Comparison of ENCODE assay signal across 20 mouse cellular contexts in genomic region chr11:74499058-74499457, GRCm38 (mm10).
DNase-seq lines count a peak whose midpoint lies in the region; ATAC-seq and TF ChIP-seq lines count a peak whose summit lies in the region.
"Had no signal": no experiment of that assay in that cellular context is flagged by ENCODE, and none has a peak within 500 bp of the region (broad histone marks: within the 10 kb centered on the region; RNA-seq: fewer than 3 reads in every experiment).

No protein-coding gene starts in this region.

- H3ac ChIP-seq in myocyte (ENCODE audit: control insufficient read depth, insufficient read length): no peak overlapping the region

- H3K9ac ChIP-seq in heart, embryonic 13.5 days: peak overlapping the region; percentile 38; the same call in 1 of the 2 replicates
- no peak overlapping the region for H3K9ac ChIP-seq in kidney, embryonic 15.5 days
- no peak overlapping the region for H3K9ac ChIP-seq in neural tube, embryonic 11.5 days (ENCODE audit: low read length)
- H3K9ac ChIP-seq in neural tube, embryonic 15.5 days (replicated peaks): no peak overlapping the region
- H3K9ac ChIP-seq: forebrain, embryonic 12.5 days; liver, postnatal 0 days; neural tube, embryonic 13.5 days had no signal

- TF ChIP-seq POLR2A in myocyte (IDR thresholded peaks at IDR 0.05; ENCODE audit: insufficient read length, low read depth): no peak

- 23% methylated on average over 3 of the region's 3 CpGs for WGBS in heart, embryonic 13.5 days
- 21% methylated on average over 3 of the region's 3 CpGs for WGBS in kidney, embryonic 15.5 days
- WGBS in neural tube, embryonic 11.5 days: 42% methylated on average over 3 of the region's 3 CpGs
- 40% methylated on average over 3 of the region's 3 CpGs for WGBS in neural tube, embryonic 15.5 days

- DNase-seq in heart, postnatal 25 days (ENCODE audit: low spot score): no peak
- no peak for DNase-seq in kidney, postnatal 10 days
- DNase-seq in neural tube, embryonic 11.5 days (ENCODE audit: low spot score): peak; percentile 27
- no peak for DNase-seq in adipocyte (ENCODE audit: low spot score)
- DNase-seq: adrenal gland, adult 2 months; cerebellum, adult 9-10 months; gastrocnemius, postnatal 10 days; kidney, adult 9 months; liver, postnatal 0 days; lung, postnatal 14 days; thymus, adult 2 months had no signal

- intact Hi-C loops in heart, postnatal 25 days (cut with DNase I): no loop called here

- no peak for ATAC-seq in heart, embryonic 13.5 days (ENCODE audit: extremely low read depth, insufficient number of reproducible peaks, low FRiP score, low TSS enrichment)
- no peak for ATAC-seq in kidney, embryonic 15.5 days (replicated peaks; ENCODE audit: low FRiP score)
- no peak for ATAC-seq in neural tube, embryonic 11.5 days (ENCODE audit: insufficient read depth, low FRiP score, low TSS enrichment)
- ATAC-seq in neural tube, embryonic 15.5 days (ENCODE audit: low FRiP score): no peak
- ATAC-seq: inflammation-experienced regulatory T-cells, adult 6 months; liver, postnatal 0 days had no signal

- H3K4me1 ChIP-seq in heart, embryonic 13.5 days: peaks cover 36% of the 10 kb centered on the region
- peaks cover 25% of the 10 kb centered on the region for H3K4me1 ChIP-seq in kidney, embryonic 15.5 days
- no peaks in the 10 kb centered on the region for H3K4me1 ChIP-seq in neural tube, embryonic 11.5 days (ENCODE audit: control insufficient read depth, insufficient read depth, low read length)
- H3K4me1 ChIP-seq in neural tube, embryonic 15.5 days: peaks cover 10% of the 10 kb centered on the region

- H3K36me3 ChIP-seq in heart, embryonic 13.5 days: no peaks in the 10 kb centered on the region
- no peaks in the 10 kb centered on the region for H3K36me3 ChIP-seq in kidney, embryonic 15.5 days
- no peaks in the 10 kb centered on the region for H3K36me3 ChIP-seq in neural tube, embryonic 11.5 days (ENCODE audit: control insufficient read depth, insufficient read depth, low read length)
- H3K36me3 ChIP-seq in neural tube, embryonic 15.5 days: no peaks in the 10 kb centered on the region
- no peaks in the 10 kb centered on the region for H3K36me3 ChIP-seq in myocyte (ENCODE audit: control insufficient read depth, insufficient read depth)
- H3K36me3 ChIP-seq: forebrain, embryonic 12.5 days; limb, embryonic 10.5 days; neural tube, embryonic 13.5 days had no signal

- H3K4me3 ChIP-seq in heart, embryonic 13.5 days: no peak overlapping the region
- no peak overlapping the region for H3K4me3 ChIP-seq in kidney, embryonic 15.5 days (replicated peaks)
- H3K4me3 ChIP-seq in neural tube, embryonic 11.5 days (ENCODE audit: low read depth, low read length): no peak overlapping the region
- H3K4me3 ChIP-seq in neural tube, embryonic 15.5 days (replicated peaks): no peak overlapping the region
- H3K4me3 ChIP-seq in myocyte: no peak overlapping the region
- H3K4me3 ChIP-seq: forebrain, embryonic 12.5 days; limb, embryonic 10.5 days; megakaryocyte, embryonic 14.5 days; neural tube, embryonic 13.5 days had no signal

- peak overlapping the region; percentile 48 for H3K27ac ChIP-seq in heart, embryonic 13.5 days (replicated peaks)
- H3K27ac ChIP-seq in kidney, embryonic 15.5 days: 0 out of 2 replicates have a peak overlapping the region, but pooled peaks have one; percentile 22
- no peak overlapping the region for H3K27ac ChIP-seq in neural tube, embryonic 11.5 days (ENCODE audit: low read depth, low read length)
- no peak overlapping the region for H3K27ac ChIP-seq in neural tube, embryonic 15.5 days (replicated peaks)
- H3K27ac ChIP-seq: forebrain, embryonic 12.5 days; limb, embryonic 10.5 days; neural tube, embryonic 13.5 days had no signal

- 0 out of 2 replicates have a peak, but pooled peaks cover 2% of the 10 kb centered on the region for H3K9me3 ChIP-seq in heart, embryonic 13.5 days
- H3K9me3 ChIP-seq in kidney, embryonic 15.5 days (replicated peaks): no peaks in the 10 kb centered on the region
- no peaks in the 10 kb centered on the region for H3K9me3 ChIP-seq in neural tube, embryonic 11.5 days (ENCODE audit: control insufficient read depth, low read length)
- H3K9me3 ChIP-seq in neural tube, embryonic 15.5 days (replicated peaks): no peaks in the 10 kb centered on the region
- H3K9me3 ChIP-seq: forebrain, embryonic 12.5 days; limb, embryonic 10.5 days; megakaryocyte, embryonic 14.5 days; neural tube, embryonic 13.5 days had no signal

- H3K79me2 ChIP-seq in myocyte (ENCODE audit: control insufficient read depth, insufficient read depth): no peaks in the 10 kb centered on the region

- H3K4me2 ChIP-seq in heart, embryonic 13.5 days: 0 out of 2 replicates have a peak overlapping the region, but pooled peaks have one; percentile 2
- H3K4me2 ChIP-seq in kidney, embryonic 15.5 days: no peak overlapping the region
- H3K4me2 ChIP-seq in neural tube, embryonic 11.5 days (ENCODE audit: low read depth): no peak overlapping the region
- no peak overlapping the region for H3K4me2 ChIP-seq in neural tube, embryonic 15.5 days
- H3K4me2 ChIP-seq in myocyte (ENCODE audit: low read depth): no peak overlapping the region
- H3K4me2 ChIP-seq: forebrain, embryonic 12.5 days; neural tube, embryonic 13.5 days had no signal

- H3K27me3 ChIP-seq in heart, embryonic 13.5 days (replicated peaks): no peaks in the 10 kb centered on the region
- H3K27me3 ChIP-seq in kidney, embryonic 15.5 days: no peaks in the 10 kb centered on the region
- H3K27me3 ChIP-seq in neural tube, embryonic 11.5 days (ENCODE audit: control insufficient read depth, insufficient read depth, low read length): no peaks in the 10 kb centered on the region
- no peaks in the 10 kb centered on the region for H3K27me3 ChIP-seq in neural tube, embryonic 15.5 days (replicated peaks)
- no peaks in the 10 kb centered on the region for H3K27me3 ChIP-seq in myocyte (ENCODE audit: control insufficient read depth, insufficient read depth, insufficient read length)
- H3K27me3 ChIP-seq: forebrain, embryonic 12.5 days; neural tube, embryonic 13.5 days had no signal

TF ChIP-seq in myocyte, 11 proteins besides CTCF, POLR2A, EP300 and RAD21:
- TF ChIP-seq USF1 (IDR thresholded peaks at IDR 0.05; ENCODE audit: low read depth) (no peak), MYOD1 (IDR thresholded peaks at IDR 0.05; ENCODE audit: control insufficient read depth in 1 of 3, insufficient read length in 2 of 3, low read depth in 2 of 3) (peak in 2 of 3 experiments; percentile 55 to 59)

Comparison
In these comparisons a context has a peak if more than half of its experiments do, and no peak if none do; other contexts are left out.
1. H3K27ac ChIP-seq: peak in heart, embryonic 13.5 days (single experiment) and kidney, embryonic 15.5 days (single experiment); none in neural tube, embryonic 11.5 days (single experiment) and neural tube, embryonic 15.5 days (single experiment).